Mouse (Mus musculus) stomach, embryonic 16.5 days (tissue): Measurements from ENCODE around the gene Pfkfb1. TPM values are rescaled to one million over a fixed set of nuclear protein-coding genes. Genes with fewer than 3 reads are reported as not detected.
A peak's percentile ranks its signal among the peaks of the same experiment; 100 is the strongest.

Source experiments
- ATAC-seq: fragments of 200-750 bp; cut with Nextera tagmentation; 2 replicates; pipeline ENCODE4 v1.8.0; 2017; ENCODE audit warnings: moderate number of reproducible peaks, moderate TSS enrichment; ENCODE audit not compliant: insufficient read depth, low FRiP score
- H3K27ac ChIP-seq: fragments of 300-500 bp; sonication (generic); 2 replicates; pipeline ENCODE4 v1.5.1; 2014; ENCODE audit warnings: low read length
- H3K27me3 ChIP-seq: fragments of 300-500 bp; sonication (generic); 2 replicates; pipeline ENCODE4 v1.6.1; 2014; ENCODE audit warnings: low read length, control low read depth, mixed read lengths; ENCODE audit not compliant: control insufficient read depth, insufficient read depth
- H3K36me3 ChIP-seq: fragments of 300-500 bp; sonication (generic); 2 replicates; pipeline ENCODE4 v1.6.1; 2014; ENCODE audit warnings: low read length; ENCODE audit not compliant: control insufficient read depth, insufficient read depth
- H3K4me1 ChIP-seq: fragments of 300-500 bp; sonication (generic); 2 replicates; pipeline ENCODE4 v1.6.1; 2014; ENCODE audit warnings: low read length, control low read depth, mixed read lengths; ENCODE audit not compliant: control insufficient read depth, insufficient read depth
- H3K4me2 ChIP-seq: fragments of 300-500 bp; sonication (generic); 2 replicates; pipeline ENCODE4 v1.6.1; 2014; ENCODE audit warnings: low read depth, low read length, mixed read lengths
- H3K4me3 ChIP-seq: fragments of 300-500 bp; sonication (generic); replicated peaks from 2 replicates; pipeline ENCODE4 v1.5.1; 2014; ENCODE audit warnings: mild to moderate bottlenecking, low read length
- H3K9ac ChIP-seq: fragments of 300-500 bp; sonication (generic); 2 replicates; pipeline ENCODE4 v1.6.1; 2014; ENCODE audit warnings: low read length
- H3K9me3 ChIP-seq: fragments of 300-500 bp; sonication (generic); replicated peaks from 2 replicates; pipeline ENCODE4 v1.6.1; 2016; ENCODE audit warnings: low read length, control low read depth; ENCODE audit not compliant: control insufficient read depth
- WGBS: fragments of 180-500 bp; shearing (Covaris S2); extraction: QIAGEN DNeasy Blood & Tissue Kit; methylation state at CpG from one replicate; pipeline ENCODE4 v1.1.7; 2014; 5-methylcytosine and 5-hydroxymethylcytosine counted together
- polyA plus RNA-seq: library from polyadenylated mRNA; unstranded; fragments of >200 nt; fragmentation: Nextera tagmentation; extraction: Ambion mirVana; gene quantifications from 2 replicates; pipeline ENCODE4 v1.2.1, GENCODE M21; 2015

Gene Pfkfb1
- polyA plus RNA-seq, 1 experiment from 2014 or later, result 6.1 TPM

GRCm38 (mm10) chrX:150585116-150585515 lies 2.9 kb upstream of the Pfkfb1 start:
- H3K4me2 ChIP-seq, result no peak overlapping the region
- H3K27me3 ChIP-seq, result no peaks in the 10 kb centered on the region
- H3K4me3 ChIP-seq, result no peak overlapping the region
- WGBS, result 91% methylated on average over 8 of the region's 8 CpGs
- no peak overlapping the region for H3K27ac ChIP-seq
- H3K36me3 ChIP-seq, result no peaks in the 10 kb centered on the region
- no peak for ATAC-seq
- no peaks in the 10 kb centered on the region for H3K4me1 ChIP-seq
- no peak overlapping the region for H3K9ac ChIP-seq
- no peaks in the 10 kb centered on the region for H3K9me3 ChIP-seq

GRCm38 (mm10) chrX:150589696-150590095 lies 1.7 kb downstream of the Pfkfb1 start, which contains the start of gene Apex2:
Gene Apex2 (minus strand): TSS chrX:150589868.
- ATAC-seq, result no peak
- WGBS, result 71% methylated on average over 5 of the region's 5 CpGs
- peak within 1 kb of the TSS; percentile 66 for H3K4me3 ChIP-seq

GRCm38 (mm10) chrX:150593266-150594035 lies 5.4 kb downstream of the Pfkfb1 start:
- Histone ChIP-seq H3K9me3 (no peaks in the 10 kb centered on the region), H3K36me3 (no peaks in the 10 kb centered on the region), H3K4me1 (no peaks in the 10 kb centered on the region), H3K4me3 (no peak overlapping the region), H3K9ac (no peak overlapping the region), H3K27me3 (no peaks in the 10 kb centered on the region), H3K27ac (no peak overlapping the region), H3K4me2 (no peak overlapping the region)
- ATAC-seq, result no peak
- WGBS, result 74% methylated on average over 12 of the region's 12 CpGs

More at GRCm38 (mm10) chrX:150589696-150590095, 1.7 kb downstream of the Pfkfb1 start, which contains the start of gene Apex2:
- Histone ChIP-seq H3K27me3 (no peaks in the 10 kb centered on the region), H3K4me1 (no peaks in the 10 kb centered on the region), H3K9ac (no peak within 1 kb of the TSS; the same call in 1 of the 2 replicates), H3K9me3 (no peaks in the 10 kb centered on the region), H3K4me2 (peak within 1 kb of the TSS; percentile 57), H3K36me3 (no peaks in the 10 kb centered on the region), H3K27ac (peak within 1 kb of the TSS; percentile 87; the same call in 1 of the 2 replicates)

GRCm38 (mm10) chrX:150594176-150594575 lies 6.1 kb downstream of the Pfkfb1 start:
- Histone ChIP-seq H3K4me2 (no peak overlapping the region), H3K4me1 (no peaks in the 10 kb centered on the region), H3K27ac (no peak overlapping the region), H3K36me3 (no peaks in the 10 kb centered on the region), H3K27me3 (no peaks in the 10 kb centered on the region), H3K9ac (no peak overlapping the region), H3K9me3 (no peaks in the 10 kb centered on the region), H3K4me3 (no peak overlapping the region)
- no peak for ATAC-seq
- 79% methylated on average over 3 of the region's 3 CpGs for WGBS

DNA sequence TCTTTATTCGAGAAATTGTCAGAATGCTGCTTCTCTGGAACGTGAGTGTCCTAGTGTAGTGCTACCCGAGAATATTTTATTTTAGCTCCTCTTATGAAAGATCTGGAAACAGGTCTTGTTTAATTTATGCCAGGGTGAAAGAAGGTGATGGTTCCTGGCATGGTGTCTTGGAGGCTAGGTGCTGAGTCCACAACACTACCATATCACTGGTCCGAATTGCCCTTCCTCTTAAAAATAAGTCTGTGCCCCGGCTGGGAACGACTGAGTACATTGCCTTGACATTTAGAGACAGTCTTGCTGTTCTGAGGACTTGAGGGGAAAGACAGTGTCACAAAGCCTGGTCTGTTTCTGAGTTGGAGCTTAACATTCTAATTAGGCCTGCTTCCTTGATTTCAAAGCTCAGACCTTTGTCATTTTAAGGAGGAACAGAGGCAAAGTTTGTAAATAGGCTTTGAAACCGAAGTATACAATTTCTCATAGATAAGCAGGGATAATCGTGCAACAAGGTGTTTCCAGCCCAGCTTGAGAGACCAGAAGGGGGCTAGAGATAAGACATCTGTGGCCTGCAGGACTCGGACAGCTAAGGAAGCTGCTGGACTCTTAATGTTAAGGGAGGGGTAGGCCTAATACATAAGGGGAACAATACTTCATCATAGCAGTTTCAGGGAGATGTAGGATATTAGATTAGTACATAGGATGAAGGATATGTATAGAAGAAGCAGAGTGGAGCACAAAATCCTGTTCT lies 7.2 kb downstream of the Pfkfb1 start:
- Histone ChIP-seq H3K9me3 (no peaks in the 10 kb centered on the region), H3K4me2 (no peak overlapping the region), H3K4me3 (no peak overlapping the region), H3K4me1 (no peaks in the 10 kb centered on the region), H3K27ac (no peak overlapping the region), H3K27me3 (no peaks in the 10 kb centered on the region), H3K9ac (no peak overlapping the region), H3K36me3 (no peaks in the 10 kb centered on the region)
- ATAC-seq, result no peak
- WGBS, result 73% methylated on average over 9 of the region's 9 CpGs

DNA sequence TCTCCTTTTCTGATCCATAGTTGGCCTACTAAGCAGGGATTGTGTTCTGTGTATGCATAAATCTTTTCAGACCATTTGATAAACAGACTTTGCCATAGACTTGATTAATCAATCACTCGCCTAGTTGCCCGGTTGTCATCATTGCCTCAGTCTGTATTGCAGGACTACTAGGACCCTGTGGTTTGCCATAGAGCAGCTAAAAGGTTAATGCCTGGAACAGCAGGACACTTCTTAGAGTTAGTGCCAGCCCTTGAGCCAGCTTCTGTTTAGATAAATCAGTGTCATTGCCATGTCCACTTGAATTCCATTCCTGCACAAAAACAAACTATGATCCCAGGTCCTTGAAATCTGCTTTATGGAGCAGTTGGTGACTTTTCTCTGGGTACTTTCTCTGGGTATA lies 10.9 kb downstream of the Pfkfb1 start:
- H3K4me1 ChIP-seq, result no peaks in the 10 kb centered on the region
- 71% methylated on average over 2 of the region's 2 CpGs for WGBS
- H3K4me3 ChIP-seq, result no peak overlapping the region
- no peak overlapping the region for H3K4me2 ChIP-seq
- H3K9me3 ChIP-seq, result no peaks in the 10 kb centered on the region
- H3K27ac ChIP-seq, result no peak overlapping the region
- no peaks in the 10 kb centered on the region for H3K27me3 ChIP-seq
- no peak overlapping the region for H3K9ac ChIP-seq
- no peaks in the 10 kb centered on the region for H3K36me3 ChIP-seq
- no peak for ATAC-seq

GRCm38 (mm10) chrX:150636421-150636820 lies 48.4 kb downstream of the Pfkfb1 start:
- Histone ChIP-seq H3K4me2 (no peak overlapping the region), H3K4me3 (no peak overlapping the region), H3K4me1 (no peaks in the 10 kb centered on the region), H3K36me3 (no peaks in the 10 kb centered on the region), H3K9ac (no peak overlapping the region), H3K27ac (no peak overlapping the region), H3K9me3 (no peaks in the 10 kb centered on the region), H3K27me3 (no peaks in the 10 kb centered on the region)
- 56% methylated on average over 1 of the region's 1 CpGs for WGBS
- no peak for ATAC-seq

DNA sequence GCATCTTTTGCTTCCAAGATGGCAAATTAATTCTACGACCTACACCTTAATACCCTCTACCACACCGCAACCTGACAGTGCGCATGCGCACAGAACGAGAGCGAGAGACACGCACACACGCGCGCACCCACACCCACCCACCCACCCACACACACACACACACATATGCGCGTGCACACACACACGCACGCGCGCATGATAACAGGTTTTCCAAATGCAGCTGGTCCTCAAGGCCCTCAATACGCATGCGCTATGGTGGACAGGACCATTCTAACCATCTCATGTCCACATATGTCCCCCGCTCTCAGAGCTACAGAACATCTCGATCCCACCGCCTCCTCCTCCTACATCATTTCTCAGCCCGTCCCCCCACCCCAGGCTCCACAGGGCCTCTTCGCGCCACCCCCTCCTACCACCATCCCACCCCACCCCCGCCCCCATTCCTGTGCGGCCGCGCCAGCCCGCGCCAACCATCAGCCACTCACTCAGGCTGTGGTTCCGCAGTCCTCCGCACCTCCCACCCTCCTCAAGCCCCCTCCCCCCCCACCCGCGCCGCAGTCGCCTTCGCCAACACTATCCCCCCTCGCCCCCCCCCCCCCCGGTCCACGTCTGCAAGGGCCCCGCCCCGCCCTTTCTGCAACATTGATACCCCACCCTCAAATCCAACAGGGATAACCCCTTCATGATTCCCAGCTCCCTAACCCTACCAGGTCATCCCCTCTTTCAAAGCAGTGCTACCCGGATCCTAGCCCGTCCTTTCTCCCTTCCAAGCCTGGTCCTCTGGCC lies 68.3 kb downstream of the Pfkfb1 start:
- Histone ChIP-seq H3K9ac (peak overlapping the region; percentile 69), H3K4me1 (no peaks in the 10 kb centered on the region)
- ATAC-seq, result peak; percentile 33; the same call in 1 of the 2 replicates

More for the DNA sequence above, 68.3 kb downstream of the Pfkfb1 start:
- no peaks in the 10 kb centered on the region for H3K36me3 ChIP-seq
- no peak overlapping the region for H3K27ac ChIP-seq
- peak overlapping the region; percentile 52 for H3K4me2 ChIP-seq
- peak overlapping the region; percentile 54 for H3K4me3 ChIP-seq
- H3K9me3 ChIP-seq, result no peaks in the 10 kb centered on the region
- 32% methylated on average over 34 of the region's 44 CpGs for WGBS
- no peaks in the 10 kb centered on the region for H3K27me3 ChIP-seq
